Comparison of ENCODE assay signal across 15 mouse cellular contexts in genomic region chr2:144177920-144178319, GRCm38 (mm10).
DNase-seq lines count a peak whose midpoint lies in the region; ATAC-seq and TF ChIP-seq lines count a peak whose summit lies in the region.
"Had no signal": no experiment of that assay in that cellular context is flagged by ENCODE, and none has a peak within 500 bp of the region (broad histone marks: within the 10 kb centered on the region; RNA-seq: fewer than 3 reads in every experiment).

No protein-coding gene starts in this region.

- DNase-seq in heart, adult 8-10 months (ENCODE audit: low spot score): no peak
- DNase-seq in thymus, adult 2 months: no peak
- no peak for DNase-seq in thymus, postnatal 25 days
- no peak for DNase-seq in left cerebral cortex, postnatal 36 days (ENCODE audit: low spot score in 2 of 2)
- DNase-seq: cerebellum, postnatal 10 days; lung, adult 18-20 months; lung, postnatal 4 days had no signal

- peaks cover 22% of the 10 kb centered on the region for H3K4me1 ChIP-seq in heart, embryonic 15.5 days (replicated peaks)
- H3K4me1 ChIP-seq in thymus, adult 2 months (replicated peaks; ENCODE audit: control insufficient read depth, insufficient read depth, low read length): peaks cover 19% of the 10 kb centered on the region
- peaks cover 46% of the 10 kb centered on the region for H3K4me1 ChIP-seq in liver, embryonic 15.5 days (replicated peaks)
- peaks cover 9% of the 10 kb centered on the region for H3K4me1 ChIP-seq in stomach, embryonic 16.5 days (ENCODE audit: control insufficient read depth, insufficient read depth, low read length)
- H3K4me1 ChIP-seq: hindbrain, embryonic 12.5 days; midbrain, embryonic 12.5 days had no signal

- H3K9ac ChIP-seq in heart, embryonic 15.5 days: no peak overlapping the region
- no peak overlapping the region for H3K9ac ChIP-seq in liver, embryonic 15.5 days
- H3K9ac ChIP-seq in stomach, embryonic 16.5 days (ENCODE audit: low read length): no peak overlapping the region
- H3K9ac ChIP-seq: midbrain, embryonic 12.5 days had no signal

- H3K27ac ChIP-seq in heart, embryonic 15.5 days: peak overlapping the region; percentile 94
- peak overlapping the region; percentile 8; the same call in 1 of the 2 replicates for H3K27ac ChIP-seq in thymus, adult 2 months (ENCODE audit: control insufficient read depth, insufficient read depth, low read length)
- 0 out of 2 replicates have a peak overlapping the region, but pooled peaks have one; percentile 72 for H3K27ac ChIP-seq in liver, embryonic 15.5 days (replicated peaks)
- H3K27ac ChIP-seq in stomach, embryonic 16.5 days (ENCODE audit: low read length): peak overlapping the region; percentile 30; the same call in 1 of the 2 replicates
- H3K27ac ChIP-seq: hindbrain, embryonic 12.5 days; kidney, postnatal 0 days; midbrain, embryonic 12.5 days had no signal

- no peak for ATAC-seq in heart, embryonic 15.5 days (replicated peaks; ENCODE audit: insufficient number of reproducible peaks, insufficient read depth, low FRiP score, low read depth)
- ATAC-seq in liver, embryonic 15.5 days (ENCODE audit: insufficient read depth): no peak
- no peak for ATAC-seq in stomach, embryonic 16.5 days (ENCODE audit: insufficient read depth, low FRiP score)
- ATAC-seq: intestine, postnatal 0 days had no signal

- no peaks in the 10 kb centered on the region for H3K27me3 ChIP-seq in heart, embryonic 15.5 days
- no peaks in the 10 kb centered on the region for H3K27me3 ChIP-seq in thymus, adult 2 months (ENCODE audit: control insufficient read depth, insufficient read depth, low read length)
- H3K27me3 ChIP-seq in liver, embryonic 15.5 days: no peaks in the 10 kb centered on the region
- no peaks in the 10 kb centered on the region for H3K27me3 ChIP-seq in stomach, embryonic 16.5 days (ENCODE audit: control insufficient read depth, insufficient read depth, low read length)
- H3K27me3 ChIP-seq: hindbrain, embryonic 12.5 days; midbrain, embryonic 12.5 days had no signal

- intact Hi-C loops in left cerebral cortex, postnatal 36 days (cut with DNase I): no loop called here

- H3K4me3 ChIP-seq in heart, embryonic 15.5 days: no peak overlapping the region
- H3K4me3 ChIP-seq in thymus, adult 2 months (ENCODE audit: control insufficient read depth, insufficient read depth, low read length): peak overlapping the region; percentile 14
- H3K4me3 ChIP-seq in liver, embryonic 15.5 days (replicated peaks): no peak overlapping the region
- H3K4me3 ChIP-seq in stomach, embryonic 16.5 days (replicated peaks; ENCODE audit: low read length): no peak overlapping the region
- H3K4me3 ChIP-seq: hindbrain, embryonic 12.5 days; limb, embryonic 10.5 days; midbrain, embryonic 12.5 days had no signal

- H3K4me2 ChIP-seq in heart, embryonic 15.5 days: peak overlapping the region; percentile 31; the same call in 1 of the 2 replicates
- no peak overlapping the region for H3K4me2 ChIP-seq in liver, embryonic 15.5 days
- no peak overlapping the region for H3K4me2 ChIP-seq in stomach, embryonic 16.5 days (ENCODE audit: low read depth, low read length)
- H3K4me2 ChIP-seq: hindbrain, embryonic 12.5 days; midbrain, embryonic 12.5 days had no signal

- no peak for TF ChIP-seq POLR2A in thymus, adult 2 months (IDR thresholded peaks at IDR 0.05; ENCODE audit: control insufficient read depth, extremely low read depth, insufficient read depth, low read length, poor library complexity)

- no peaks in the 10 kb centered on the region for H3K36me3 ChIP-seq in heart, embryonic 15.5 days
- H3K36me3 ChIP-seq in thymus, adult 2 months (ENCODE audit: control insufficient read depth, insufficient read depth, low read length): no peaks in the 10 kb centered on the region
- no peaks in the 10 kb centered on the region for H3K36me3 ChIP-seq in liver, embryonic 15.5 days (replicated peaks)
- H3K36me3 ChIP-seq in stomach, embryonic 16.5 days (ENCODE audit: control insufficient read depth, insufficient read depth, low read length): no peaks in the 10 kb centered on the region
- H3K36me3 ChIP-seq: hindbrain, embryonic 12.5 days; limb, embryonic 10.5 days; midbrain, embryonic 12.5 days had no signal

- 55% methylated on average over 6 of the region's 6 CpGs for WGBS in heart, embryonic 15.5 days
- WGBS in thymus, adult 2 months: 69% methylated on average over 6 of the region's 6 CpGs
- 55% methylated on average over 6 of the region's 6 CpGs for WGBS in liver, embryonic 15.5 days (ENCODE audit: insufficient replicate concordance)
- 67% methylated on average over 6 of the region's 6 CpGs for WGBS in stomach, embryonic 16.5 days

- TF ChIP-seq CTCF in thymus, adult 2 months (IDR thresholded peaks at IDR 0.05; ENCODE audit: borderline replicate concordance, control insufficient read depth, extremely low read depth, insufficient read depth, low read length, poor library complexity): no peak

- H3K9me3 ChIP-seq in heart, embryonic 15.5 days (replicated peaks): no peaks in the 10 kb centered on the region
- no peaks in the 10 kb centered on the region for H3K9me3 ChIP-seq in liver, embryonic 15.5 days (replicated peaks)
- no peaks in the 10 kb centered on the region for H3K9me3 ChIP-seq in stomach, embryonic 16.5 days (replicated peaks; ENCODE audit: control insufficient read depth, low read length)
- H3K9me3 ChIP-seq: hindbrain, embryonic 12.5 days; limb, embryonic 10.5 days; midbrain, embryonic 12.5 days had no signal

Comparison
In these comparisons a context has a peak if more than half of its experiments do, and no peak if none do; other contexts are left out.
1. H3K27ac ChIP-seq: peak in every context shown above with its lines; median percentile 94 in heart, embryonic 15.5 days; 72 in liver, embryonic 15.5 days; 30 in stomach, embryonic 16.5 days; 8 in thymus, adult 2 months.